Mouse (Mus musculus) forebrain, embryonic 12.5 days (tissue): Measurements from ENCODE around the gene Gria1. TPM values are rescaled to one million over a fixed set of nuclear protein-coding genes. Genes with fewer than 3 reads are reported as not detected.

Source experiments
- ATAC-seq: fragments of 200-750 bp; cut with Nextera tagmentation; 2 replicates; pipeline ENCODE4 v1.8.0; 2017; ENCODE audit warnings: moderate TSS enrichment; ENCODE audit not compliant: low FRiP score
- H3K27ac ChIP-seq: fragments of 300-500 bp; sonication (generic); 2 replicates; pipeline ENCODE4 v1.5.1; 2016; ENCODE audit warnings: mild to moderate bottlenecking
- H3K27me3 ChIP-seq: fragments of 300-500 bp; sonication (generic); 2 replicates; pipeline ENCODE4 v1.6.1; 2016; ENCODE audit warnings: mild to moderate bottlenecking
- H3K36me3 ChIP-seq: fragments of 300-500 bp; sonication (generic); replicated peaks from 2 replicates; pipeline ENCODE4 v1.6.1; 2016; ENCODE audit warnings: mild to moderate bottlenecking
- H3K4me1 ChIP-seq: fragments of 300-500 bp; sonication (generic); 2 replicates; pipeline ENCODE4 v1.6.1; 2016
- H3K4me2 ChIP-seq: fragments of 300-500 bp; sonication (generic); 2 replicates; pipeline ENCODE4 v1.6.1; 2016; ENCODE audit warnings: mild to moderate bottlenecking, moderate library complexity
- H3K4me3 ChIP-seq: fragments of 300-500 bp; sonication (generic); replicated peaks from 2 replicates; pipeline ENCODE4 v1.5.1; 2016; ENCODE audit warnings: mild to moderate bottlenecking
- H3K9ac ChIP-seq: fragments of 300-500 bp; sonication (generic); 2 replicates; pipeline ENCODE4 v1.6.1; 2016; ENCODE audit warnings: mild to moderate bottlenecking
- H3K9me3 ChIP-seq: fragments of 300-500 bp; sonication (generic); 2 replicates; pipeline ENCODE4 v1.6.1; 2016
- WGBS: fragments of 180-500 bp; shearing (Covaris S2); methylation state at CpG from one replicate; pipeline ENCODE4 v1.1.7; 2016; 5-methylcytosine and 5-hydroxymethylcytosine counted together
- polyA plus RNA-seq: library from polyadenylated mRNA; unstranded; fragments of >200 nt; fragmentation: Nextera tagmentation; extraction: Ambion mirVana; gene quantifications from 2 replicates; pipeline ENCODE4 v1.2.1, GENCODE M21; 2016

The Gria1 gene
- polyA plus RNA-seq, 1 experiment from 2014 or later = 9.6 TPM

- 75% methylated on average over 7 of the region's 7 CpGs for WGBS
- Histone ChIP-seq H3K4me2 (no peak overlapping the region), H3K27ac (no peak overlapping the region), H3K4me1 (peaks cover 5% of the 10 kb centered on the region; the same call in 1 of the 2 replicates), H3K9ac (no peak overlapping the region), H3K27me3 (no peaks in the 10 kb centered on the region), H3K4me3 (no peak overlapping the region), H3K9me3 (no peaks in the 10 kb centered on the region), H3K36me3 (no peaks in the 10 kb centered on the region)
- ATAC-seq = no peak
Measured at GRCm38 (mm10) chr11:57145192-57145591, 134.0 kb downstream of the Gria1 start.

- Histone ChIP-seq H3K27me3 (no peaks in the 10 kb centered on the region), H3K36me3 (no peaks in the 10 kb centered on the region), H3K27ac (no peak overlapping the region), H3K4me1 (peaks cover 5% of the 10 kb centered on the region; the same call in 1 of the 2 replicates), H3K4me2 (no peak overlapping the region), H3K9me3 (no peaks in the 10 kb centered on the region), H3K9ac (no peak overlapping the region), H3K4me3 (no peak overlapping the region)
- 46% methylated on average over 7 of the region's 7 CpGs for WGBS
- no peak for ATAC-seq
Measured at GRCm38 (mm10) chr11:57145704-57146103, 134.5 kb downstream of the Gria1 start.

- Histone ChIP-seq H3K9ac (no peak overlapping the region), H3K27me3 (no peaks in the 10 kb centered on the region), H3K9me3 (no peaks in the 10 kb centered on the region), H3K4me2 (no peak overlapping the region), H3K27ac (no peak overlapping the region), H3K4me3 (no peak overlapping the region), H3K4me1 (peaks cover 12% of the 10 kb centered on the region), H3K36me3 (no peaks in the 10 kb centered on the region)
- WGBS = 92% methylated on average over 4 of the region's 4 CpGs
- ATAC-seq = no peak
Measured at GRCm38 (mm10) chr11:57151674-57152073, 140.5 kb downstream of the Gria1 start.

GRCm38 (mm10) chr11:57154998-57155397, 143.8 kb downstream of the Gria1 start:
- WGBS = 44% methylated on average over 8 of the region's 8 CpGs
- Histone ChIP-seq H3K4me1 (peaks cover 12% of the 10 kb centered on the region), H3K27ac (no peak overlapping the region), H3K9ac (no peak overlapping the region), H3K4me3 (no peak overlapping the region), H3K36me3 (no peaks in the 10 kb centered on the region), H3K27me3 (no peaks in the 10 kb centered on the region), H3K9me3 (no peaks in the 10 kb centered on the region), H3K4me2 (no peak overlapping the region)
- ATAC-seq = no peak; the same call in 1 of the 2 replicates

- WGBS = 76% methylated on average over 3 of the region's 3 CpGs
- H3K9ac ChIP-seq = no peak overlapping the region
- no peaks in the 10 kb centered on the region for H3K9me3 ChIP-seq
- H3K36me3 ChIP-seq = no peaks in the 10 kb centered on the region
- H3K4me1 ChIP-seq = peaks cover 12% of the 10 kb centered on the region
- H3K4me3 ChIP-seq = no peak overlapping the region
- H3K27me3 ChIP-seq = no peaks in the 10 kb centered on the region
- no peak overlapping the region for H3K4me2 ChIP-seq
- no peak overlapping the region for H3K27ac ChIP-seq
- ATAC-seq = no peak
Measured at GRCm38 (mm10) chr11:57159412-57159811, 148.2 kb downstream of the Gria1 start.

GRCm38 (mm10) chr11:57160076-57160475, 148.9 kb downstream of the Gria1 start:
- no peak overlapping the region for H3K4me2 ChIP-seq
- H3K4me1 ChIP-seq = peaks cover 6% of the 10 kb centered on the region
- H3K9ac ChIP-seq = no peak overlapping the region
- H3K27ac ChIP-seq = no peak overlapping the region
- H3K27me3 ChIP-seq = no peaks in the 10 kb centered on the region
- no peak overlapping the region for H3K4me3 ChIP-seq
- H3K36me3 ChIP-seq = no peaks in the 10 kb centered on the region
- no peaks in the 10 kb centered on the region for H3K9me3 ChIP-seq
- no peak for ATAC-seq
- 93% methylated on average over 8 of the region's 8 CpGs for WGBS

- 88% methylated on average over 6 of the region's 6 CpGs for WGBS
- ATAC-seq = no peak
Measured at GRCm38 (mm10) chr11:57162931-57163330, 151.7 kb downstream of the Gria1 start.

GRCm38 (mm10) chr11:57170058-57170457, 158.9 kb downstream of the Gria1 start:
- Histone ChIP-seq H3K27me3 (no peaks in the 10 kb centered on the region), H3K4me2 (no peak overlapping the region), H3K9ac (no peak overlapping the region), H3K9me3 (no peaks in the 10 kb centered on the region), H3K4me1 (no peaks in the 10 kb centered on the region), H3K36me3 (no peaks in the 10 kb centered on the region), H3K4me3 (no peak overlapping the region), H3K27ac (no peak overlapping the region)
- no peak for ATAC-seq
- WGBS = 79% methylated on average over 6 of the region's 6 CpGs

More at GRCm38 (mm10) chr11:57162931-57163330, 151.7 kb downstream of the Gria1 start:
- no peak overlapping the region for H3K4me3 ChIP-seq
- H3K27ac ChIP-seq = no peak overlapping the region
- no peaks in the 10 kb centered on the region for H3K9me3 ChIP-seq
- no peaks in the 10 kb centered on the region for H3K4me1 ChIP-seq
- H3K9ac ChIP-seq = no peak overlapping the region
- H3K36me3 ChIP-seq = no peaks in the 10 kb centered on the region
- no peak overlapping the region for H3K4me2 ChIP-seq
- H3K27me3 ChIP-seq = no peaks in the 10 kb centered on the region

- H3K4me2 ChIP-seq = no peak overlapping the region
- 66% methylated on average over 5 of the region's 5 CpGs for WGBS
- no peak for ATAC-seq
- H3K27ac ChIP-seq = no peak overlapping the region
- no peak overlapping the region for H3K4me3 ChIP-seq
- no peaks in the 10 kb centered on the region for H3K9me3 ChIP-seq
- no peaks in the 10 kb centered on the region for H3K4me1 ChIP-seq
- H3K36me3 ChIP-seq = no peaks in the 10 kb centered on the region
- H3K9ac ChIP-seq = no peak overlapping the region
- H3K27me3 ChIP-seq = no peaks in the 10 kb centered on the region
Measured at GRCm38 (mm10) chr11:57174165-57174564, 163.0 kb downstream of the Gria1 start.

- 32% methylated on average over 3 of the region's 3 CpGs for WGBS
- Histone ChIP-seq H3K27me3 (no peaks in the 10 kb centered on the region), H3K4me2 (no peak overlapping the region), H3K36me3 (no peaks in the 10 kb centered on the region), H3K4me1 (no peaks in the 10 kb centered on the region), H3K27ac (no peak overlapping the region), H3K9me3 (no peaks in the 10 kb centered on the region), H3K4me3 (no peak overlapping the region), H3K9ac (no peak overlapping the region)
- ATAC-seq = no peak
Measured at GRCm38 (mm10) chr11:57176552-57176951, 165.4 kb downstream of the Gria1 start.

GRCm38 (mm10) chr11:57184216-57184615, 173.0 kb downstream of the Gria1 start:
- no peaks in the 10 kb centered on the region for H3K36me3 ChIP-seq
- no peak overlapping the region for H3K9ac ChIP-seq
- H3K9me3 ChIP-seq = no peaks in the 10 kb centered on the region
- ATAC-seq = no peak
- no peak overlapping the region for H3K4me2 ChIP-seq
- no peaks in the 10 kb centered on the region for H3K27me3 ChIP-seq
- no peak overlapping the region for H3K27ac ChIP-seq
- WGBS = 91% methylated on average over 4 of the region's 4 CpGs
- no peak overlapping the region for H3K4me3 ChIP-seq
- no peaks in the 10 kb centered on the region for H3K4me1 ChIP-seq

- H3K9ac ChIP-seq = no peak overlapping the region
- no peaks in the 10 kb centered on the region for H3K4me1 ChIP-seq
- no peak overlapping the region for H3K27ac ChIP-seq
- no peak overlapping the region for H3K4me3 ChIP-seq
- ATAC-seq = no peak
- no peaks in the 10 kb centered on the region for H3K9me3 ChIP-seq
- H3K27me3 ChIP-seq = no peaks in the 10 kb centered on the region
- no peak overlapping the region for H3K4me2 ChIP-seq
- H3K36me3 ChIP-seq = no peaks in the 10 kb centered on the region
Measured at GRCm38 (mm10) chr11:57185110-57185509, 173.9 kb downstream of the Gria1 start.

GRCm38 (mm10) chr11:57189391-57189790, 178.2 kb downstream of the Gria1 start:
- Histone ChIP-seq H3K36me3 (no peaks in the 10 kb centered on the region), H3K27ac (no peak overlapping the region), H3K4me3 (no peak overlapping the region), H3K9me3 (no peaks in the 10 kb centered on the region), H3K4me2 (no peak overlapping the region), H3K4me1 (no peaks in the 10 kb centered on the region), H3K27me3 (no peaks in the 10 kb centered on the region), H3K9ac (no peak overlapping the region)
- ATAC-seq = no peak
- WGBS = 89% methylated on average over 8 of the region's 8 CpGs
